Mouse (Mus musculus): ENCODE results near the gene Tfap2a.

- TF ChIP-seq CTCF (IDR thresholded peaks at IDR 0.05; ENCODE audit: borderline replicate concordance, insufficient read depth, low read depth, low read length) (no peak), POLR2A (IDR thresholded peaks at IDR 0.05; ENCODE audit: borderline replicate concordance, insufficient read depth, low read length) (no peak)
Measured at GRCm38 (mm10) chr13:40732085-40732484, 6.1 kb downstream of the Tfap2a start.

Data from cerebellum, adult 2 months (tissue).